9 mouse cellular contexts compared by ENCODE assay signal in the genomic region with DNA sequence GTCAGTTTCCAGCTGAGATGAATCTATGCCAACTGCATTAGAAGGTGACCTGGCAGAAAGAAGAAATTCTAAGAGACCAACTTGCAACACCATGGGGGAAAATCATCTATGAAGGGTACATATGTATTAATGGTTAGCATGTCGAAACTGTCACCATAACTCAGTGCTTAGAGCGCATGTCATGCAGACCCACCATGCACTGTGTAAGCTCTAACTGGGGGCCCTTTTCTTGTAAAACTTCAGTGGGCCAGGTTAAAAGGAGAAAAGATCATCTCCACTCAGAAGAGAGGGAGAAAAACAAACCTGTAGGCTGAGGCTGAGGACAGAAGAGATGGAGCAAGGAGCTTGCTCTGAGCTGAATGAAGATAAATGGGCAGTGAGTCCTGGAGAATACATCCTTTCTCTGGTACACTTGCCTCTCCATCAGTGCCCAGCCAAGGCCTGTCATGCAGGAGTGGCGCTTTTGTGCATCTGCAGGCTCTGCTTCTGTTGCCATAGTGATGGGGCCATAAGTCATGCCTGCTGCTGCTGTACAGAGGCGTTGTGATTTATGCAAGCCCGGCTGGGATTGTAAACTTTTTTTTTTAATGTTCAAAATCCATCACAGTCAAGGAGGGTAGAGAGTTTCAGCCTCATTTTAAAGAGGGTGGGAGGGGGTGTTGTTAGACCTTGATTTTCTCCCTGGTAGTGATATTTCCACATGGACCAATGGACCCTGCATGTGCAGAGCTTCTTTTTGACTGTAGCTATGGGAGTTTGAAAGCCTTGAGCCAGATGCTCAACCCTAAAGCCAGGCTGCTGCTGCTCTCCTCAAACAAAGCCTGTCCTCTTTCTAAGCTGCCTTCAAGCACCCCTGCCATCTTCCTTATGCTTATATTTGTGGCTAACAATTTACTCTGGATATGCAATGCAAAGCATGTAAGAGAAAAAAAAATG.
DNase-seq lines count a peak whose midpoint lies in the region; ATAC-seq and TF ChIP-seq lines count a peak whose summit lies in the region.
"Had no signal": no experiment of that assay in that cellular context is flagged by ENCODE, and none has a peak within 500 bp of the region (broad histone marks: within the 10 kb centered on the region; RNA-seq: fewer than 3 reads in every experiment).

No protein-coding gene starts in this region.

- no peak for DNase-seq in frontal cortex, postnatal 14 days (ENCODE audit: low spot score in 2 of 2)
- DNase-seq in limb, embryonic 11.5 days (ENCODE audit: low spot score), result peak; percentile 49
- DNase-seq in urinary bladder, postnatal 14 days (ENCODE audit: low spot score), result no peak
- no peak for DNase-seq in heart, adult 2 months
- DNase-seq in lung, postnatal 10 days, result no peak

- TF ChIP-seq POLR2A in heart, adult 2 months (IDR thresholded peaks at IDR 0.05; ENCODE audit: insufficient read depth, low read depth, low read length), result no peak

- no peak overlapping the region for H3K9ac ChIP-seq in forebrain, embryonic 13.5 days
- H3K9ac ChIP-seq in limb, embryonic 11.5 days (ENCODE audit: low read length), result no peak overlapping the region
- no peak overlapping the region for H3K9ac ChIP-seq in neural tube, embryonic 12.5 days
- no peak overlapping the region for H3K9ac ChIP-seq in heart, adult 2 months (ENCODE audit: low read depth, low read length)
- H3K9ac ChIP-seq: liver, embryonic 15.5 days had no signal

- no peaks in the 10 kb centered on the region for H3K36me3 ChIP-seq in forebrain, embryonic 13.5 days (ENCODE audit: poor library complexity, severe bottlenecking)
- H3K36me3 ChIP-seq in limb, embryonic 11.5 days (ENCODE audit: control insufficient read depth, insufficient read depth, low read length), result no peaks in the 10 kb centered on the region
- no peaks in the 10 kb centered on the region for H3K36me3 ChIP-seq in neural tube, embryonic 12.5 days
- H3K36me3 ChIP-seq in heart, adult 2 months (ENCODE audit: control insufficient read depth, insufficient read depth, low read length), result no peaks in the 10 kb centered on the region
- H3K36me3 ChIP-seq: liver, embryonic 15.5 days had no signal

- 46% methylated on average over 5 of the region's 5 CpGs for WGBS in forebrain, embryonic 13.5 days
- WGBS in limb, embryonic 11.5 days, result 53% methylated on average over 5 of the region's 5 CpGs
- WGBS in neural tube, embryonic 12.5 days, result 26% methylated on average over 5 of the region's 5 CpGs
- WGBS in heart, adult 2 months, result 79% methylated on average over 5 of the region's 5 CpGs

- no peak overlapping the region for H3K4me2 ChIP-seq in forebrain, embryonic 13.5 days
- H3K4me2 ChIP-seq in limb, embryonic 11.5 days (ENCODE audit: low read depth, severe bottlenecking), result no peak overlapping the region
- H3K4me2 ChIP-seq in neural tube, embryonic 12.5 days (replicated peaks), result 0 out of 2 replicates have a peak overlapping the region, but pooled peaks have one; percentile 9
- H3K4me2 ChIP-seq: liver, embryonic 15.5 days had no signal

- no peak for TF ChIP-seq EP300 in heart, adult 2 months (IDR thresholded peaks at IDR 0.05; ENCODE audit: insufficient read depth, low read depth, low read length)

- no peaks in the 10 kb centered on the region for H3K27me3 ChIP-seq in forebrain, embryonic 13.5 days
- H3K27me3 ChIP-seq in limb, embryonic 11.5 days (ENCODE audit: control insufficient read depth, insufficient read depth, low read length), result no peaks in the 10 kb centered on the region
- H3K27me3 ChIP-seq in neural tube, embryonic 12.5 days (replicated peaks), result no peaks in the 10 kb centered on the region
- no peaks in the 10 kb centered on the region for H3K27me3 ChIP-seq in heart, adult 2 months (ENCODE audit: control insufficient read depth, insufficient read depth, low read length)
- H3K27me3 ChIP-seq: liver, embryonic 15.5 days had no signal

- H3K4me1 ChIP-seq in forebrain, embryonic 13.5 days, result peaks cover 14% of the 10 kb centered on the region
- no peaks in the 10 kb centered on the region for H3K4me1 ChIP-seq in limb, embryonic 11.5 days (ENCODE audit: control insufficient read depth, insufficient read depth, low read length)
- peaks cover 12% of the 10 kb centered on the region for H3K4me1 ChIP-seq in neural tube, embryonic 12.5 days
- no peaks in the 10 kb centered on the region for H3K4me1 ChIP-seq in heart, adult 2 months (ENCODE audit: control insufficient read depth, insufficient read depth, low read length)
- H3K4me1 ChIP-seq: liver, embryonic 15.5 days had no signal

- no peaks in the 10 kb centered on the region for H3K9me3 ChIP-seq in forebrain, embryonic 13.5 days (replicated peaks)
- no peaks in the 10 kb centered on the region for H3K9me3 ChIP-seq in limb, embryonic 11.5 days (ENCODE audit: control insufficient read depth, low read length)
- H3K9me3 ChIP-seq in neural tube, embryonic 12.5 days, result no peaks in the 10 kb centered on the region
- H3K9me3 ChIP-seq: liver, embryonic 15.5 days had no signal

- H3K27ac ChIP-seq in forebrain, embryonic 13.5 days, result no peak overlapping the region
- no peak overlapping the region for H3K27ac ChIP-seq in limb, embryonic 11.5 days (replicated peaks; ENCODE audit: low read depth, low read length)
- H3K27ac ChIP-seq in neural tube, embryonic 12.5 days, result no peak overlapping the region
- no peak overlapping the region for H3K27ac ChIP-seq in heart, adult 2 months
- H3K27ac ChIP-seq: liver, embryonic 15.5 days had no signal

- H3K79me2 ChIP-seq in heart, adult 2 months (replicated peaks; ENCODE audit: control insufficient read depth, insufficient read depth, low read length), result no peaks in the 10 kb centered on the region

- ATAC-seq in frontal cortex, adult (ENCODE audit: low TSS enrichment), result peak; percentile 69
- peak; percentile 90 for ATAC-seq in forebrain, embryonic 13.5 days
- ATAC-seq in limb, embryonic 11.5 days (ENCODE audit: insufficient number of reproducible peaks, low FRiP score, low TSS enrichment, low read depth), result peak; percentile 67; the same call in 1 of the 2 replicates
- peak; percentile 98 for ATAC-seq in neural tube, embryonic 12.5 days (ENCODE audit: low FRiP score, low read depth)

- no peak overlapping the region for H3K4me3 ChIP-seq in forebrain, embryonic 13.5 days
- no peak overlapping the region for H3K4me3 ChIP-seq in limb, embryonic 11.5 days (ENCODE audit: low read depth, low read length)
- no peak overlapping the region for H3K4me3 ChIP-seq in neural tube, embryonic 12.5 days
- no peak overlapping the region for H3K4me3 ChIP-seq in heart, adult 2 months
- H3K4me3 ChIP-seq: liver, embryonic 15.5 days had no signal

- TF ChIP-seq CTCF in heart, adult 2 months (IDR thresholded peaks at IDR 0.05), result no peak

- intact Hi-C loops in heart, adult 2 months (cut with DNase I), result no loop called here
